In the genomic region with DNA sequence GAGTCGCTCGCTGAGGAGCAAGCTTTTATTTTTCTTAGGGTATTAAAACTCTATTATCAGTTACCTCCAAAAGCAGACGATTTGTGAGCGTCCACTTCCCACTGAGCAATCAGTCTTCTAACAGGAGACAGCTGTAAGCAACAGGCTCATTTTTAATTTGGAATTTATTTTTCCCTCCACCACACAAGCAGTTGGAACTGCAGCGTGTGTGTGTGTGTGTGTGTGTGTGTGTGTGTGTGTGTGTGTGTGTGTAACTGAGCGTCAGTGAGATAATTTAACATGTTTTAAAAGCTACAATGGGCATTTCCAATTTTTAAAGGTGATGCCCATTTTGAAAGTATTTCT, we compare ENCODE assay signal across 9 mouse cellular contexts.
DNase-seq lines count a peak whose midpoint lies in the region; ATAC-seq and TF ChIP-seq lines count a peak whose summit lies in the region.
"Had no signal": no experiment of that assay in that cellular context is flagged by ENCODE, and none has a peak within 500 bp of the region (broad histone marks: within the 10 kb centered on the region; RNA-seq: fewer than 3 reads in every experiment).

No protein-coding gene starts in this region.

- TF ChIP-seq CTCF in Patski (IDR thresholded peaks at IDR 0.05): no peak
- no peak for TF ChIP-seq CTCF in layer of hippocampus, adult 2 months (conservative IDR thresholded peaks at IDR 0.05)

- DNase-seq in hindbrain, embryonic 10.5 days (ENCODE audit: low spot score): no peak
- DNase-seq in hindbrain, embryonic 11.5 days (ENCODE audit: low spot score): no peak
- DNase-seq in Patski (ENCODE audit: low read depth, low spot score): peak; percentile 86
- DNase-seq in limb, embryonic 14.5 days (ENCODE audit: low spot score): no peak
- DNase-seq in thymus, postnatal 25 days: no peak
- DNase-seq in left cerebral cortex, adult 18-20 months (ENCODE audit: low spot score in 2 of 2): no peak
- DNase-seq in layer of hippocampus, adult 2 months (ENCODE audit: low spot score in 2 of 2): no peak
- DNase-seq: heart, postnatal 10 days had no signal

- no peak overlapping the region for H3K4me3 ChIP-seq in hindbrain, embryonic 10.5 days
- H3K4me3 ChIP-seq in hindbrain, embryonic 11.5 days (ENCODE audit: low read depth, low read length): no peak overlapping the region
- H3K4me3 ChIP-seq in forebrain, embryonic 13.5 days: no peak overlapping the region
- no peak overlapping the region for H3K4me3 ChIP-seq in limb, embryonic 14.5 days (replicated peaks; ENCODE audit: low read length)
- H3K4me3 ChIP-seq in layer of hippocampus, adult 2 months: no peak overlapping the region

- H3K4me2 ChIP-seq in hindbrain, embryonic 11.5 days (replicated peaks; ENCODE audit: low read depth, low read length): no peak overlapping the region; the same call in 1 of the 2 replicates
- H3K4me2 ChIP-seq in forebrain, embryonic 13.5 days: peak overlapping the region; percentile 45
- H3K4me2 ChIP-seq in limb, embryonic 14.5 days (replicated peaks; ENCODE audit: low read depth, low read length, severe bottlenecking): peak overlapping the region; percentile 30

- CTCF ChIA-PET in Patski (lab: Charles Lee): no interaction called here

- POLR2A ChIA-PET in Patski (lab: Charles Lee): interaction anchor here (0.6 kb wide), 1 partner anchor 79 kb away, joined by 3 read pairs; no protein-coding TSS in a partner anchor

- H3K9ac ChIP-seq in hindbrain, embryonic 11.5 days (ENCODE audit: low read depth, low read length): no peak overlapping the region
- no peak overlapping the region for H3K9ac ChIP-seq in forebrain, embryonic 13.5 days
- no peak overlapping the region for H3K9ac ChIP-seq in limb, embryonic 14.5 days (ENCODE audit: low read depth, low read length, severe bottlenecking)

- TF ChIP-seq POLR2A in limb, embryonic 14.5 days (IDR thresholded peaks at IDR 0.05; ENCODE audit: borderline replicate concordance, extremely low read depth, insufficient read depth, insufficient read length): no peak

- ATAC-seq in hindbrain, embryonic 11.5 days (ENCODE audit: low FRiP score): no peak
- no peak for ATAC-seq in Patski
- peak; percentile 70 for ATAC-seq in forebrain, embryonic 13.5 days
- ATAC-seq in limb, embryonic 14.5 days (ENCODE audit: low FRiP score, low read depth): no peak; the same call in 1 of the 2 replicates

- WGBS in hindbrain, embryonic 10.5 days: 40% methylated on average over 6 of the region's 6 CpGs
- WGBS in hindbrain, embryonic 11.5 days: 33% methylated on average over 6 of the region's 6 CpGs
- WGBS in forebrain, embryonic 13.5 days: 1% methylated on average over 6 of the region's 6 CpGs
- 5% methylated on average over 6 of the region's 6 CpGs for WGBS in limb, embryonic 14.5 days

- 0 out of 2 replicates have a peak overlapping the region, but pooled peaks have one; percentile 40 for H3K27ac ChIP-seq in hindbrain, embryonic 10.5 days
- no peak overlapping the region for H3K27ac ChIP-seq in hindbrain, embryonic 11.5 days (ENCODE audit: low read depth, low read length)
- peak overlapping the region; percentile 75 for H3K27ac ChIP-seq in forebrain, embryonic 13.5 days
- peak overlapping the region; percentile 68 for H3K27ac ChIP-seq in limb, embryonic 14.5 days (replicated peaks; ENCODE audit: low read depth, low read length)
- no peak overlapping the region for H3K27ac ChIP-seq in layer of hippocampus, adult 2 months

- H3K36me3 ChIP-seq in hindbrain, embryonic 10.5 days: no peaks in the 10 kb centered on the region
- H3K36me3 ChIP-seq in hindbrain, embryonic 11.5 days (ENCODE audit: control insufficient read depth, insufficient read depth, low read length): no peaks in the 10 kb centered on the region
- H3K36me3 ChIP-seq in forebrain, embryonic 13.5 days (ENCODE audit: poor library complexity, severe bottlenecking): no peaks in the 10 kb centered on the region
- no peaks in the 10 kb centered on the region for H3K36me3 ChIP-seq in limb, embryonic 14.5 days (ENCODE audit: control insufficient read depth, insufficient read depth, low read length)

- H3K4me1 ChIP-seq in hindbrain, embryonic 10.5 days (replicated peaks): peaks cover 18% of the 10 kb centered on the region
- H3K4me1 ChIP-seq in hindbrain, embryonic 11.5 days (replicated peaks; ENCODE audit: control insufficient read depth, insufficient read depth, low read length): no peaks in the 10 kb centered on the region
- H3K4me1 ChIP-seq in forebrain, embryonic 13.5 days: peaks cover 40% of the 10 kb centered on the region
- peaks cover 38% of the 10 kb centered on the region for H3K4me1 ChIP-seq in limb, embryonic 14.5 days (ENCODE audit: control insufficient read depth, insufficient read depth, low read length)

- H3K9me3 ChIP-seq in hindbrain, embryonic 10.5 days: no peaks in the 10 kb centered on the region
- H3K9me3 ChIP-seq in hindbrain, embryonic 11.5 days (ENCODE audit: control insufficient read depth, low read length): no peaks in the 10 kb centered on the region
- H3K9me3 ChIP-seq in forebrain, embryonic 13.5 days (replicated peaks): no peaks in the 10 kb centered on the region
- no peaks in the 10 kb centered on the region for H3K9me3 ChIP-seq in limb, embryonic 14.5 days (ENCODE audit: control insufficient read depth, low read length)

- in situ Hi-C loops in Patski (cut with MboI; ENCODE audit: low pct_unique_long_range_greater_than_20kb): no loop called here

- H3K27me3 ChIP-seq in hindbrain, embryonic 10.5 days (ENCODE audit: insufficient read depth, poor library complexity, severe bottlenecking): no peaks in the 10 kb centered on the region
- H3K27me3 ChIP-seq in hindbrain, embryonic 11.5 days (ENCODE audit: control insufficient read depth, insufficient read depth, low read length): no peaks in the 10 kb centered on the region
- no peaks in the 10 kb centered on the region for H3K27me3 ChIP-seq in Patski
- H3K27me3 ChIP-seq in forebrain, embryonic 13.5 days: peaks cover 26% of the 10 kb centered on the region
- no peaks in the 10 kb centered on the region for H3K27me3 ChIP-seq in limb, embryonic 14.5 days (ENCODE audit: control insufficient read depth, insufficient read depth, low read length)

Comparison
In these comparisons a context has a peak if more than half of its experiments do, and no peak if none do; other contexts are left out.
1. H3K27ac ChIP-seq: peak in hindbrain, embryonic 10.5 days (single experiment), forebrain, embryonic 13.5 days (single experiment) and limb, embryonic 14.5 days (single experiment); none in hindbrain, embryonic 11.5 days (single experiment) and layer of hippocampus, adult 2 months (single experiment).